Mouse (Mus musculus) forebrain, postnatal 0 days (tissue): ENCODE measurements around the gene Usp15. TPM values are rescaled to one million over a fixed set of nuclear protein-coding genes. Genes with fewer than 3 reads are reported as not detected.

Experiments used
- ATAC-seq: fragments of 200-750 bp; cut with Nextera tagmentation; 2 replicates; pipeline ENCODE4 v1.8.0; 2017; ENCODE audit warnings: mild to moderate bottlenecking, moderate library complexity
- DNase-seq: peaks from one replicate; pipeline ENCODE4 v3.0.0-alpha.2; 2015
- H3K27ac ChIP-seq: fragments of 300-500 bp; sonication (generic); 2 replicates; pipeline ENCODE4 v1.5.1; 2014; ENCODE audit warnings: low read depth, mild to moderate bottlenecking, antibody characterized with exemption, low read length, moderate library complexity, mixed read lengths
- H3K27me3 ChIP-seq: fragments of 300-500 bp; sonication (generic); 2 replicates; pipeline ENCODE4 v1.6.1; 2014; ENCODE audit warnings: mild to moderate bottlenecking, low read length, mixed read lengths; ENCODE audit not compliant: insufficient read depth
- H3K36me3 ChIP-seq: fragments of 300-500 bp; sonication (generic); 2 replicates; pipeline ENCODE4 v1.6.1; 2014; ENCODE audit warnings: mild to moderate bottlenecking, moderate library complexity; ENCODE audit not compliant: insufficient read depth
- H3K4me1 ChIP-seq: fragments of 300-500 bp; sonication (generic); 2 replicates; pipeline ENCODE4 v1.6.1; 2014; ENCODE audit warnings: antibody characterized with exemption; ENCODE audit not compliant: insufficient read depth
- H3K4me2 ChIP-seq: fragments of 300-500 bp; sonication (generic); 2 replicates; pipeline ENCODE4 v1.6.1; 2014; ENCODE audit warnings: low read depth, mild to moderate bottlenecking, moderate library complexity
- H3K4me3 ChIP-seq: fragments of 300-500 bp; sonication (generic); 2 replicates; pipeline ENCODE4 v1.5.1; 2014; ENCODE audit warnings: low read depth, low read length, mixed read lengths
- H3K9ac ChIP-seq: fragments of 300-500 bp; sonication (generic); 2 replicates; pipeline ENCODE4 v1.6.1; 2014; ENCODE audit warnings: mild to moderate bottlenecking
- H3K9me3 ChIP-seq: fragments of 300-500 bp; sonication (generic); 2 replicates; pipeline ENCODE4 v1.6.1; 2016; ENCODE audit warnings: low read length
- CTCF ChIP-seq: sonication (generic); IDR thresholded peaks from 2 replicates; pipeline ENCODE4 v1.5.1; 2016; ENCODE audit warnings: antibody characterized with exemption, control low read depth, low read depth
- WGBS: fragments of 180-500 bp; shearing (Covaris S2); extraction: QIAGEN DNeasy Blood & Tissue Kit; methylation state at CpG from one replicate; pipeline ENCODE4 v1.1.7; 2014; 5-methylcytosine and 5-hydroxymethylcytosine counted together
- polyA plus RNA-seq: library from polyadenylated mRNA; unstranded; fragments of >200 nt; fragmentation: Nextera tagmentation; extraction: Ambion mirVana; gene quantifications from 2 replicates; pipeline ENCODE4 v1.2.1, GENCODE M21; 2015
- total RNA-seq: library from RNA; depleted of rRNA; stranded (reverse); fragments of >200 nt; gene quantifications from 2 replicates; pipeline ENCODE4 v1.2.3, GENCODE M21; 2014

Gene Usp15
- total and polyA plus RNA-seq, 2 experiments from 2014 or later = 54.1 to 72.8 TPM

- H3K4me3 ChIP-seq = peak overlapping the region; percentile 99
- WGBS = 3% methylated on average over 55 of the region's 66 CpGs
- peak; percentile 68 for DNase-seq
- peaks cover 13% of the 10 kb centered on the region for H3K4me1 ChIP-seq
- H3K4me2 ChIP-seq = peak overlapping the region; percentile 60
- no peaks in the 10 kb centered on the region for H3K36me3 ChIP-seq
- H3K9ac ChIP-seq = peak overlapping the region; percentile 97
- peak overlapping the region; percentile 98 for H3K27ac ChIP-seq
- TF ChIP-seq CTCF = no peak
- no peaks in the 10 kb centered on the region for H3K27me3 ChIP-seq
- no peaks in the 10 kb centered on the region for H3K9me3 ChIP-seq
- ATAC-seq = peak; percentile 69
These were observed 597 bp downstream of the Usp15 start for GRCm38 (mm10) chr10:123195961-123196834.

- Histone ChIP-seq H3K27me3 (no peaks in the 10 kb centered on the region), H3K4me2 (peak overlapping the region; percentile 60), H3K27ac (no peak overlapping the region), H3K9ac (peak overlapping the region; percentile 97), H3K9me3 (no peaks in the 10 kb centered on the region), H3K4me1 (peaks cover 13% of the 10 kb centered on the region), H3K4me3 (peak overlapping the region; percentile 99), H3K36me3 (no peaks in the 10 kb centered on the region)
- 6% methylated on average over 7 of the region's 7 CpGs for WGBS
- DNase-seq (peak; percentile 4), ATAC-seq (no peak)
- TF ChIP-seq CTCF = no peak
These were observed 1.3 kb downstream of the Usp15 start for GRCm38 (mm10) chr10:123195501-123195900.

- no peaks in the 10 kb centered on the region for H3K9me3 ChIP-seq
- DNase-seq = no peak
- H3K36me3 ChIP-seq = no peaks in the 10 kb centered on the region
- ATAC-seq = no peak
- H3K4me3 ChIP-seq = no peak overlapping the region
- no peak overlapping the region for H3K4me2 ChIP-seq
- 83% methylated on average over 6 of the region's 6 CpGs for WGBS
- H3K27me3 ChIP-seq = no peaks in the 10 kb centered on the region
- peaks cover 9% of the 10 kb centered on the region for H3K4me1 ChIP-seq
- H3K27ac ChIP-seq = no peak overlapping the region
- no peak for TF ChIP-seq CTCF
- no peak overlapping the region for H3K9ac ChIP-seq
These were observed 5.8 kb downstream of the Usp15 start for GRCm38 (mm10) chr10:123191038-123191437.

DNA sequence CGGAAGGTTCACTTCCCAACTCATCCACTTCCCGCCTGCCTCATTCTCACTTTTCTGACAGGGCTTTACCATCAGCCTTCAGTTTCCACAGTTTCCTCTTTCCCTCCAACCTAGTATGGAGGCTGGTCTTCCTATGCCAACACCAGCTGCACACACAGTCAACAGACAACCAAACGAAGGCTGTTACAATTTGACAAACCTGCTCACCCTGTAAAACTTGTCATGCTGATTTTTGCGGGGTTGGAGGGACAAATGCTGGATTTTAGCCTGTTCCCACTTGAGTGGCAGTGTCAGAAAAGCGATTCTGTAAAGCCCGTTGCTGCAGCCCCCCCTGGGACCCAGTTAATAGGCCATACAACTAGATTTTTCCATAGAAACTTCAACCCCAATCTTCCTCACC is 9.5 kb downstream of the Usp15 start:
- 62% methylated on average over 6 of the region's 6 CpGs for WGBS
- Histone ChIP-seq H3K27me3 (no peaks in the 10 kb centered on the region), H3K36me3 (no peaks in the 10 kb centered on the region), H3K4me1 (no peaks in the 10 kb centered on the region), H3K4me2 (no peak overlapping the region), H3K9me3 (no peaks in the 10 kb centered on the region), H3K4me3 (no peak overlapping the region), H3K9ac (no peak overlapping the region), H3K27ac (no peak overlapping the region)
- no peak for TF ChIP-seq CTCF
- ATAC-seq = peak; percentile 42; the same call in 1 of the 2 replicates
- DNase-seq = peak; percentile 27

- H3K27me3 ChIP-seq = no peaks in the 10 kb centered on the region
- TF ChIP-seq CTCF = no peak
- no peak overlapping the region for H3K9ac ChIP-seq
- no peaks in the 10 kb centered on the region for H3K9me3 ChIP-seq
- H3K27ac ChIP-seq = no peak overlapping the region
- no peaks in the 10 kb centered on the region for H3K36me3 ChIP-seq
- ATAC-seq (no peak), DNase-seq (no peak)
- no peak overlapping the region for H3K4me2 ChIP-seq
- H3K4me1 ChIP-seq = no peaks in the 10 kb centered on the region
- H3K4me3 ChIP-seq = no peak overlapping the region
- WGBS = 90% methylated on average over 6 of the region's 6 CpGs
These were observed 10.9 kb downstream of the Usp15 start for GRCm38 (mm10) chr10:123185907-123186306.

DNA sequence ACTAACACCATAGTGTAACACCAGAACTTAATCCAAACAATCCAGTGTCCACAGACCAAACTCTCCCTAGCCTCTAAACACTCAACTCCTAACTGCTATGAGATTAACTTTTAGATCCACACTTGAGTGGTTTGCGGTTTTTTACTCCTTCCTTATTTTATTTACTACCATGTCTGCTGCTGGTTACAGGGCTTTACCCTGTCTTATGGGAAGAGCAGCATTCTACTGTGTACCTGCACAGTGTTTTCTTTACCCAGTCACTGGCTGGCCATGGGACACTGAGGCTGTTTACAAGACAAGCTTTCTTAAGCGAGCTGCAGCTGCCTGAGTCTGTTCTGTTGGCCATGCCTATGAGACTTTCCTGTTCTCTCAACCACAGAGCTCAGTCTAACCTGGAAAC is 13.1 kb downstream of the Usp15 start:
- Histone ChIP-seq H3K36me3 (0 out of 2 replicates have a peak, but pooled peaks cover 15% of the 10 kb centered on the region), H3K27me3 (no peaks in the 10 kb centered on the region), H3K27ac (no peak overlapping the region), H3K4me1 (no peaks in the 10 kb centered on the region), H3K4me2 (no peak overlapping the region), H3K4me3 (no peak overlapping the region), H3K9ac (no peak overlapping the region), H3K9me3 (no peaks in the 10 kb centered on the region)
- WGBS = 69% methylated on average over 2 of the region's 2 CpGs
- TF ChIP-seq CTCF = no peak
- ATAC-seq (no peak), DNase-seq (no peak)

- H3K36me3 ChIP-seq = peaks cover 19% of the 10 kb centered on the region; the same call in 1 of the 2 replicates
- H3K9me3 ChIP-seq = no peaks in the 10 kb centered on the region
- H3K4me2 ChIP-seq = no peak overlapping the region
- DNase-seq (no peak), ATAC-seq (no peak)
- no peak overlapping the region for H3K27ac ChIP-seq
- no peak overlapping the region for H3K4me3 ChIP-seq
- H3K27me3 ChIP-seq = no peaks in the 10 kb centered on the region
- no peaks in the 10 kb centered on the region for H3K4me1 ChIP-seq
- 41% methylated on average over 7 of the region's 7 CpGs for WGBS
- H3K9ac ChIP-seq = no peak overlapping the region
- TF ChIP-seq CTCF = no peak
These were observed 13.6 kb downstream of the Usp15 start for GRCm38 (mm10) chr10:123183243-123183642.
